Mouse (Mus musculus) ES-Bruce4 (cell line): Measurements from ENCODE around the gene Grik4.

Experiments
- CTCF ChIP-seq: IDR thresholded peaks from one replicate; pipeline ENCODE4 v1.8.1; 2011; ENCODE audit warnings: low read depth, low read length
- POLR2A ChIP-seq: IDR thresholded peaks from one replicate; pipeline ENCODE4 v1.8.1; 2011; ENCODE audit warnings: low read length; ENCODE audit not compliant: insufficient read depth

GRCm38 (mm10) chr9:42896421-42897210 is 47.7 kb downstream of the Grik4 start:
- TF ChIP-seq POLR2A = no peak
- TF ChIP-seq CTCF = no peak
